In the genomic region with DNA sequence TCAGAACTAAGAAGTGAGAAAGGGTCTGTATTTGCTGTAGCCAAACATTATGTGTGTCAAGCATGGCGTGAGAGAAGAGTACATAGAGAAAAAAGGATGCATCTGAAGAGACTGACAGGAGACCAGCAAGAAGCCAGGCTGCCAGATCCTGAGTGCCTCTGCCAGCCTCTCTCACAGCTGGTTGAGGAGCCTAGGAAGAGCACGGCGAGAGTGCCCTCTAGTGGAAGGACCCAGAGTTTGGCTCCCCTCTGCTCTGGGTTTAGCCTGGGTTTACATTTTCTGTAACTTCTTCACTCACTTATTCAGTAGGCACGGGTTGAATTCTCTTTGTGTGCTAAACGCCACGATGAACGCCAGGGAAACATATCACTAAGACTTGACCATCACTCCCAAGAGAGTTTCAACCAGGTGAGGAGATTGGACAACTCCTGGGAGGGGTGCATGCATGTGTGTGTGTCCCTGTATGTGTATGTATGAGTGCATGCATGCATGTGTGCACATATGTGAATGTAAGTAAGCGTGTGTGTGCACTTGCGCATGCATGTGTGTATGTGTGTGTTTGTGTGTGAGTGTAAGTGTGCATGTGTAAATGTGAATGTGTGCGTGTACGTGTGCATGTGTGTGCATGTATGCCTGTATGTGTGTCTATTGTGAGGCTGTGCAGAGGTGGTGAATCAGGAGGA, we compare ENCODE assay signal across 8 mouse cellular contexts. TPM values are rescaled to one million over a fixed set of nuclear protein-coding genes. Genes with fewer than 3 reads are reported as not detected.
DNase-seq lines count a peak whose midpoint lies in the region; ATAC-seq lines count a peak whose summit lies in the region.
"Had no signal": no experiment of that assay in that cellular context is flagged by ENCODE, and none has a peak within 500 bp of the region (broad histone marks: within the 10 kb centered on the region; RNA-seq: fewer than 3 reads in every experiment).

No protein-coding gene starts in this region.

- peak; percentile 83 for ATAC-seq in hindbrain, embryonic 13.5 days (ENCODE audit: low FRiP score)
- peak; percentile 73; the same call in 1 of the 2 replicates for ATAC-seq in megakaryocyte, adult 5-6 weeks (ENCODE audit: poor library complexity, severe bottlenecking)

- no peak overlapping the region for H3K9ac ChIP-seq in hindbrain, embryonic 13.5 days

- no peak overlapping the region for H3K27ac ChIP-seq in hindbrain, embryonic 13.5 days

- H3K9me3 ChIP-seq in hindbrain, embryonic 13.5 days = no peaks in the 10 kb centered on the region

- no peaks in the 10 kb centered on the region for H3K27me3 ChIP-seq in hindbrain, embryonic 13.5 days

- H3K4me2 ChIP-seq in hindbrain, embryonic 13.5 days = no peak overlapping the region

- H3K36me3 ChIP-seq in hindbrain, embryonic 13.5 days = no peaks in the 10 kb centered on the region

- 0 out of 2 replicates have a peak, but pooled peaks cover 4% of the 10 kb centered on the region for H3K4me1 ChIP-seq in hindbrain, embryonic 13.5 days (replicated peaks)

- peak; percentile 66 for DNase-seq in R1 (ENCODE audit: low read depth, low spot score)
- DNase-seq in cerebellum, adult 8-10 months = peak; percentile 33
- peak; percentile 20 to 78 for DNase-seq in frontal cortex, adult 2 months (ENCODE audit: extremely low spot score in 1 of 2, low spot score in 1 of 2)
- peak; percentile 77 to 79 for DNase-seq in layer of hippocampus, postnatal 10 days (ENCODE audit: low spot score in 2 of 2)
- DNase-seq in right cerebral cortex, postnatal 25 days = peak; percentile 66

- WGBS in hindbrain, embryonic 13.5 days = 45% methylated on average over 11 of the region's 11 CpGs

- no peak overlapping the region for H3K4me3 ChIP-seq in hindbrain, embryonic 13.5 days
- H3K4me3 ChIP-seq: myocyte had no signal

RNA-seq across cellular contexts. Expression of gene Tspan2, which starts 42.4 kb away (rescaled TPM):
- polyA plus RNA-seq in frontal cortex, adult 2 months (2012; rRNA removed) = 46.1 and 50.2 TPM in 2 replicates
- polyA plus RNA-seq in hindbrain, embryonic 13.5 days (2015; fragmentation: Nextera tagmentation; extraction: Ambion mirVana) = 7.5 and 8.6 TPM in 2 replicates
- 10 to 100 TPM; 44.7 to 50.1 TPM for total RNA-seq in layer of hippocampus, postnatal 10 days (2021)
- 4.0 and 4.7 TPM in 2 replicates for total RNA-seq in megakaryocyte, adult 5-6 weeks (2015)
- total RNA-seq in megakaryocyte, adult 5-6 weeks (2017) = 2.7 and 2.8 TPM in 2 replicates

Comparison
In these comparisons a context has a peak if more than half of its experiments do, and no peak if none do; other contexts are left out.
1. RNA of gene Tspan2, which starts 42.4 kb away (total RNA-seq): 44.7 to 50.1 TPM in layer of hippocampus, postnatal 10 days; 2.7 to 4.7 TPM in megakaryocyte, adult 5-6 weeks; every median in the first group is over 4 times any median in the second.
2. Peak in every context shown above with its lines, with median percentiles within 50 percentile points of each other: DNase-seq.